Mouse (Mus musculus): Measurements from ENCODE around the gene Scly. TPM values are rescaled to one million over a fixed set of nuclear protein-coding genes. Genes with fewer than 3 reads are reported as not detected.

Scly gene
- polyA plus RNA-seq, 1 experiment from 2014 or later, result 12.7 TPM

DNA sequence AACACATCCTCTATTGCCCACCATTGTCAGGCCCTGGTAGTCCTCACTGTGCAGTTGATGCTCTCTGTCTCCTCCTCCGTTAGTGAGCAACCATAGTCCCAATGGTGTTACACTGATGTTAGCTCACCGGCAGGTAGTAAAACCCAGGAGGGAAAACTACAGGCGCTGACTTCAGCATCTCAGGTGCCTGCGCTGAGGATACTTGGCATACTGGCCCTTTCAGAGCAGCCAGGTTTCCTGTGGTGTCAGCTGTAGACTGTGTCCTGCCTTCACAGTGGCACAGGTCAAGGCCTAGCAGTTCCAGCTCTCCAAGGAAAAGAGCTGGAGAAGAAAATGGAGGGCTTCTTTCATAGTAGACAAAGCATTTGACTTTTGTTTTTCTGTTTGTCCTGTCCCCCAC, 21.6 kb upstream of the Scly start:
- Histone ChIP-seq H3K4me3 (replicated peaks) (no peak overlapping the region), H3K4me2 (replicated peaks) (no peak overlapping the region), H3K4me1 (no peaks in the 10 kb centered on the region), H3K36me3 (peaks cover 49% of the 10 kb centered on the region), H3K9me3 (replicated peaks) (no peaks in the 10 kb centered on the region), H3K27me3 (no peaks in the 10 kb centered on the region), H3K27ac (replicated peaks) (no peak overlapping the region), H3K9ac (no peak overlapping the region)
- ATAC-seq (ENCODE audit: insufficient number of reproducible peaks, low FRiP score, low TSS enrichment, low read depth), result no peak
- WGBS, result 95% methylated on average over 4 of the region's 4 CpGs

DNA sequence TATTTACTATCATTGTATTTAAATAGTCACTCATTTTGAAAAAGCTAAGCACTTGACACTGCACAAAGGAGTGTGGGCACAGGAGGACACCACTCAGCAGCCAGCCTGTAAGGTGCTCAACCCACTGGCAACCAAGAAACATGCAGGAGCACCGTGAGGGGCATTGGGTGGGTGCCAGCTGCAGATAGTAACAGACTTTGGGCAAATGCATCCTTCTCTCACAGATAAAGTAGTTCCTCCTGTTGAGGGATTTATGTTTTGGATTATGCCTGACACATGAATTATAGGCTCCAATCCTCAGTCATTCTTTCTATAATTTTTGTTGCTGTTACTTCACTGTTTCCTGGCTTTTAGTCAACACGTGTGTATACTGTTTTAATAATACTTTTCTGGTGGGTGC, 20.7 kb upstream of the Scly start:
- ATAC-seq (ENCODE audit: insufficient number of reproducible peaks, low FRiP score, low TSS enrichment, low read depth), result no peak
- Histone ChIP-seq H3K4me3 (replicated peaks) (no peak overlapping the region), H3K27ac (replicated peaks) (no peak overlapping the region), H3K36me3 (peaks cover 49% of the 10 kb centered on the region), H3K9me3 (replicated peaks) (no peaks in the 10 kb centered on the region), H3K9ac (no peak overlapping the region), H3K4me2 (replicated peaks) (no peak overlapping the region), H3K27me3 (no peaks in the 10 kb centered on the region), H3K4me1 (no peaks in the 10 kb centered on the region)
- 91% methylated on average over 2 of the region's 2 CpGs for WGBS

DNA sequence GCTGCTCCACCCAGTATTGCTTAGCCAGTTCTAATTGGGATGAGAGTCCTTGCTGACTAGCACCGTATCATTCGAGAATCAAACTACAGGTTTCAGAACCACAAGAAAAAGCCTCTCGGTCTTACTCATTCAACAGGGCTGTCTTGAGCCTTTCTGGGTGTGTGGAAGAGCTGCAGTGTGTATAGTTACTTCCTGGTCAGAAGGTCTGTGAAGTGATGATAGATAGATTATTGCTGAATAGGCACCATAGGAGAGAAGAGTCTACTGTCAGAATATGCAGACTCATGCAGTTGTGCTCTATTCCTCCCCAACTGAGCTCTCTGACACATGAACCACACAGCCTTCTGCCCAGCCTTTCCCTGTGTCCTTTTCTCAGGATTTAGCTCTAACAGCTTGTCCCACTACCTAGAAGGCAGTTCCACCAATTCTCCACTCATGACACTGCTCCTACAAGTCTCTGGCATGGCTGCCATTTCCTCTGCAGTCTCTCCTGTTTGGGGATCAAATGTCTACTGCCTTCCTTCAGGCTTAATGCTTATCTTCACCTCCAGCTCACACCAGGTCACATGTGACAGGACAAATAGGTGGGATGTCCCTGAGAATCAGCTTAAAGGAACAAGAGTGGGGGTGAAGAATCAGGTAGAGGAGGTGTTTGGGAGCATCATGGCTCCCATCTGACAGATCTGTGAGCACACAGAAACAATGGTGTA, 19.6 kb upstream of the Scly start:
- WGBS, result 89% methylated on average over 3 of the region's 3 CpGs
- H3K36me3 ChIP-seq, result peaks cover 53% of the 10 kb centered on the region
- no peak overlapping the region for H3K4me2 ChIP-seq (replicated peaks)
- H3K27me3 ChIP-seq, result no peaks in the 10 kb centered on the region
- H3K27ac ChIP-seq (replicated peaks), result no peak overlapping the region
- H3K4me3 ChIP-seq (replicated peaks), result no peak overlapping the region
- no peaks in the 10 kb centered on the region for H3K4me1 ChIP-seq
- no peak overlapping the region for H3K9ac ChIP-seq
- H3K9me3 ChIP-seq (replicated peaks), result no peaks in the 10 kb centered on the region
- no peak for ATAC-seq (ENCODE audit: insufficient number of reproducible peaks, low FRiP score, low TSS enrichment, low read depth)

GRCm38 (mm10) chr1:91279126-91279525, 19.0 kb upstream of the Scly start:
- Histone ChIP-seq H3K36me3 (peaks cover 53% of the 10 kb centered on the region), H3K9me3 (replicated peaks) (no peaks in the 10 kb centered on the region), H3K9ac (no peak overlapping the region), H3K27me3 (no peaks in the 10 kb centered on the region), H3K4me2 (replicated peaks) (no peak overlapping the region), H3K4me1 (no peaks in the 10 kb centered on the region), H3K4me3 (replicated peaks) (no peak overlapping the region), H3K27ac (replicated peaks) (no peak overlapping the region)
- WGBS, result 70% methylated on average over 1 of the region's 1 CpGs
- no peak for ATAC-seq (ENCODE audit: insufficient number of reproducible peaks, low FRiP score, low TSS enrichment, low read depth)

GRCm38 (mm10) chr1:91282582-91282981, 15.6 kb upstream of the Scly start:
- H3K36me3 ChIP-seq, result peaks cover 62% of the 10 kb centered on the region
- H3K4me1 ChIP-seq, result no peaks in the 10 kb centered on the region
- H3K27ac ChIP-seq (replicated peaks), result no peak overlapping the region
- H3K9ac ChIP-seq, result no peak overlapping the region
- H3K4me3 ChIP-seq (replicated peaks), result no peak overlapping the region
- no peaks in the 10 kb centered on the region for H3K9me3 ChIP-seq (replicated peaks)
- no peaks in the 10 kb centered on the region for H3K27me3 ChIP-seq
- WGBS, result 87% methylated on average over 1 of the region's 1 CpGs
- H3K4me2 ChIP-seq (replicated peaks), result no peak overlapping the region
- ATAC-seq (ENCODE audit: insufficient number of reproducible peaks, low FRiP score, low TSS enrichment, low read depth), result no peak

GRCm38 (mm10) chr1:91289375-91289774, 8.8 kb upstream of the Scly start:
- no peak overlapping the region for H3K27ac ChIP-seq (replicated peaks)
- H3K4me2 ChIP-seq (replicated peaks), result no peak overlapping the region
- H3K9me3 ChIP-seq (replicated peaks), result no peaks in the 10 kb centered on the region
- H3K27me3 ChIP-seq, result no peaks in the 10 kb centered on the region
- ATAC-seq (ENCODE audit: insufficient number of reproducible peaks, low FRiP score, low TSS enrichment, low read depth), result no peak
- H3K9ac ChIP-seq, result no peak overlapping the region
- no peaks in the 10 kb centered on the region for H3K4me1 ChIP-seq
- H3K36me3 ChIP-seq, result peaks cover 40% of the 10 kb centered on the region
- H3K4me3 ChIP-seq (replicated peaks), result no peak overlapping the region
- 91% methylated on average over 1 of the region's 1 CpGs for whole genome bisulfite sequencing

DNA sequence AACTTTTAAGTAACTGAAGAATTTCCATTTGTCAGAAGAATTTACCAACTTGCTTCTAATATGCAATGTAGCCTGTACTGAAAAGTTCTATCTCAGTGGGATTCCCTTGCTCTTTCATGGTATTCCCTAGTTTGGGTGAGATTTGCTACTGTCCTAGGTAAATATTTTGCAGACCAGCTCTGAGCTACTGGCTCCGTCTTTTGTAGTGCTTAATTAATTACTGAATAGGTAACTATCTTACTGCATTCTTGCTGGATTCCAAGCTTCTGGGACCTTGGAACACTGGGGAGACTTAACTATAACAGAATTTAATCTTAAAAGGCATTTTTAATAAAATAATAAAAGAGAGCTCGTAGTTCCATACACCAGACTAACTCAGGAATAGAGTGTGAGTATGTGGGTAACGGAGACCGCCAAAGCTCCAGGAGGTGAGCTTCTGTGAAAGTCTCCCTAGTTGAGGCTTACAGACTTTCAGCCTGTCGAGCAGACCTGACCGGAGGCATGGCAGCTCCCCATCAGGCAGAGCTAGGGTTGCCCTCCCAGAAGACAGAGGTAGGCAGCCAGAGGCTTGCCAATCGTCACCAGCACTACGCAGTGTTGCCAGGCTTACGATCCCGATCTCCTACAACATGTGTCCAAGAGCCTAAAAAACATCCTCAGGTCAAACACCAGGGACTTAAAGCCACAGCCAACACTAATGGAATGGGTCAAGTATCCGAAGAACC, 5.9 kb upstream of the Scly start:
- no peak for ATAC-seq (ENCODE audit: insufficient number of reproducible peaks, low FRiP score, low TSS enrichment, low read depth)
- H3K36me3 ChIP-seq, result peaks cover 18% of the 10 kb centered on the region
- H3K4me3 ChIP-seq (replicated peaks), result no peak overlapping the region
- H3K9ac ChIP-seq, result no peak overlapping the region
- H3K27ac ChIP-seq (replicated peaks), result no peak overlapping the region
- H3K27me3 ChIP-seq, result no peaks in the 10 kb centered on the region
- no peak overlapping the region for H3K4me2 ChIP-seq (replicated peaks)
- H3K4me1 ChIP-seq, result no peaks in the 10 kb centered on the region
- no peaks in the 10 kb centered on the region for H3K9me3 ChIP-seq (replicated peaks)
- 92% methylated on average over 11 of the region's 11 CpGs for WGBS

GRCm38 (mm10) chr1:91295544-91295943, 2.6 kb upstream of the Scly start:
- Histone ChIP-seq H3K4me2 (replicated peaks) (no peak overlapping the region), H3K9me3 (replicated peaks) (no peaks in the 10 kb centered on the region), H3K27me3 (no peaks in the 10 kb centered on the region), H3K4me3 (replicated peaks) (no peak overlapping the region), H3K27ac (replicated peaks) (no peak overlapping the region), H3K9ac (no peak overlapping the region), H3K36me3 (peaks cover 7% of the 10 kb centered on the region; the same call in 1 of the 2 replicates), H3K4me1 (peaks cover 14% of the 10 kb centered on the region)
- no peak for ATAC-seq (ENCODE audit: insufficient number of reproducible peaks, low FRiP score, low TSS enrichment, low read depth)
- WGBS, result 91% methylated on average over 6 of the region's 6 CpGs

GRCm38 (mm10) chr1:91299026-91299706, 1.0 kb downstream of the Scly start:
- Histone ChIP-seq H3K27ac (replicated peaks) (no peak overlapping the region), H3K4me2 (replicated peaks) (peak overlapping the region; percentile 76), H3K36me3 (0 out of 2 replicates have a peak, but pooled peaks cover 3% of the 10 kb centered on the region), H3K9me3 (replicated peaks) (no peaks in the 10 kb centered on the region), H3K4me3 (replicated peaks) (peak overlapping the region; percentile 86), H3K9ac (0 out of 2 replicates have a peak overlapping the region, but pooled peaks have one; percentile 2), H3K27me3 (no peaks in the 10 kb centered on the region), H3K4me1 (peaks cover 14% of the 10 kb centered on the region)
- no peak for ATAC-seq (ENCODE audit: insufficient number of reproducible peaks, low FRiP score, low TSS enrichment, low read depth)
- WGBS, result 79% methylated on average over 13 of the region's 13 CpGs

- H3K9me3 ChIP-seq (replicated peaks), result no peaks in the 10 kb centered on the region
- H3K4me3 ChIP-seq (replicated peaks), result no peak overlapping the region
- H3K36me3 ChIP-seq, result 0 out of 2 replicates have a peak, but pooled peaks cover 3% of the 10 kb centered on the region
- peaks cover 14% of the 10 kb centered on the region for H3K4me1 ChIP-seq
- 71% methylated on average over 5 of the region's 5 CpGs for WGBS
- H3K4me2 ChIP-seq (replicated peaks), result no peak overlapping the region
- no peaks in the 10 kb centered on the region for H3K27me3 ChIP-seq
- ATAC-seq (ENCODE audit: insufficient number of reproducible peaks, low FRiP score, low TSS enrichment, low read depth), result no peak
- H3K9ac ChIP-seq, result no peak overlapping the region
- H3K27ac ChIP-seq (replicated peaks), result no peak overlapping the region
Observed at GRCm38 (mm10) chr1:91299707-91300426, 1.7 kb downstream of the Scly start.

Data from embryonic facial prominence, embryonic 15.5 days (tissue).